Mouse (Mus musculus): ENCODE measurements at regions not wholly inside any gene's neighbourhood (a gene's known extent, or its start where the extent isn't known, plus 50 kb on each side); places are given as distances from the start of the nearest gene placed in this dataset.

DNA sequence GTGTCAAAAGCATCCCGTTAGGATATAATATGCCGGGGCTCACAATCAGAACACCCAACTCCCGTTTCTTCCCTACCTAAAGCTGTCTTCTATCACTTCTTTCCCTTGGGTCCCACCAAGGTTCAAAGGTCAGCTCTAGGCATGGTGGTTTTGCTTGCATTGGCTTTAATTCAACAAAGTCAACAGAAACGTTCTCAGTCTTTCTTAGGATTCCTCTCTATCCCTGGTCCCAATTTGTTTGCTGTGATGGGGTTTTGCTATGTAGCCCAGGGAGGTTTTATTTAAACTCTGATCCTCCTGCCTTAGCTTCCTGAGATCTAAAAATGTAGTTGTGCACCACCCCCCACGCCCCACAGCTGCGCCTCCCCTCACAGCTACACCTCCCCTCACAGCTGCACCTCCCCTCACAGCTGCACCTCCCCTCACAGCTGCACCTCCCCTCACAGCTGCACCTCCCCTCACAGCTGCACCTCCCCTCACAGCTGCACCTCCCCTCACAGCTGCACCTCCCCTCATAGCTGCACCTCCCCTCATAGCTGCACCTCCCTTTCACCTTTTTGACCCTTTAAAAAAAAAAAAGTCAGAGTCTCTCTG lies 73.1 kb upstream of the Spred2 start:
- H3K27ac ChIP-seq (ENCODE audit: low read depth, low read length), result no peak overlapping the region
- 0 out of 2 replicates have a peak, but pooled peaks cover 5% of the 10 kb centered on the region for H3K4me1 ChIP-seq (replicated peaks; ENCODE audit: control insufficient read depth, insufficient read depth, low read length)
- H3K9me3 ChIP-seq (ENCODE audit: control insufficient read depth), result no peaks in the 10 kb centered on the region
- ATAC-seq, result no peak
- 28% methylated on average over 6 of the region's 6 CpGs for WGBS
- no peak overlapping the region for H3K9ac ChIP-seq (ENCODE audit: low read depth, low read length)
- H3K36me3 ChIP-seq (ENCODE audit: control insufficient read depth, insufficient read depth), result no peaks in the 10 kb centered on the region
- no peak for TF ChIP-seq CTCF (IDR thresholded peaks at IDR 0.05; ENCODE audit: low read depth)
- no peak overlapping the region for H3K4me2 ChIP-seq (replicated peaks; ENCODE audit: low read depth)
- H3K27me3 ChIP-seq (replicated peaks; ENCODE audit: control insufficient read depth, insufficient read depth, low read length), result no peaks in the 10 kb centered on the region
- no peak overlapping the region for H3K4me3 ChIP-seq (ENCODE audit: low read depth, low read length)

- no peak for ATAC-seq
- TF ChIP-seq CTCF (IDR thresholded peaks at IDR 0.05; ENCODE audit: low read depth), result no peak
- 89% methylated on average over 4 of the region's 4 CpGs for WGBS
These were observed 62.6 kb upstream of the Spred2 start for GRCm38 (mm10) chr11:19861596-19861995.

DNA sequence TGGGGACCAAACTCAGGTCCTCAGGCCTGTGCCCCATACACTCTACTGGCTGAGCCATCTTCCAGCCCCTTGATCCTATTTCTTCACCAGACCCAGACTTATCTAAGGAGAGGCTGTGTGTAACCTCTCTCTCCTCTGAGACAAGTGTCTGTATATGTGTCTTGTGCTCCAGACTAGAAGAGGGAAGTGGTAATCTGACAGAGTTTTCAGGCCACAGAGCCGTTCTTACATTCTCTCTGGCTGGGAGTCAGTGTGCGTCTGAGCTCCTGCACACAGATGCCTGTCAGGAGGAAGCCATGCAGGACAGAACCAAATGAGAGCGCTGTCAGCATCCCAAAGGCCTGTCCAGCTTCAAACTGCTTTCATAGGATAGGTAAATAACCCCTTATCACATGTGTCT lies 60.8 kb upstream of the Spred2 start:
- WGBS, result 81% methylated on average over 3 of the region's 3 CpGs
- no peak for TF ChIP-seq CTCF (IDR thresholded peaks at IDR 0.05; ENCODE audit: low read depth)
- ATAC-seq, result no peak

More at GRCm38 (mm10) chr11:19861596-19861995, 62.6 kb upstream of the Spred2 start:
- Histone ChIP-seq H3K9ac (ENCODE audit: low read depth, low read length) (no peak overlapping the region), H3K4me2 (replicated peaks; ENCODE audit: low read depth) (no peak overlapping the region), H3K9me3 (ENCODE audit: control insufficient read depth) (no peaks in the 10 kb centered on the region), H3K27me3 (replicated peaks; ENCODE audit: control insufficient read depth, insufficient read depth, low read length) (no peaks in the 10 kb centered on the region), H3K4me3 (ENCODE audit: low read depth, low read length) (no peak overlapping the region), H3K27ac (ENCODE audit: low read depth, low read length) (no peak overlapping the region), H3K4me1 (replicated peaks; ENCODE audit: control insufficient read depth, insufficient read depth, low read length) (no peaks in the 10 kb centered on the region), H3K36me3 (ENCODE audit: control insufficient read depth, insufficient read depth) (no peaks in the 10 kb centered on the region)

GRCm38 (mm10) chr11:19866262-19866661 lies 57.9 kb upstream of the Spred2 start:
- no peaks in the 10 kb centered on the region for H3K9me3 ChIP-seq (ENCODE audit: control insufficient read depth)
- ATAC-seq, result no peak

More for the DNA sequence above, 60.8 kb upstream of the Spred2 start:
- H3K27me3 ChIP-seq (replicated peaks; ENCODE audit: control insufficient read depth, insufficient read depth, low read length), result no peaks in the 10 kb centered on the region
- no peak overlapping the region for H3K27ac ChIP-seq (ENCODE audit: low read depth, low read length)
- no peak overlapping the region for H3K4me2 ChIP-seq (replicated peaks; ENCODE audit: low read depth)
- no peak overlapping the region for H3K9ac ChIP-seq (ENCODE audit: low read depth, low read length)
- H3K36me3 ChIP-seq (ENCODE audit: control insufficient read depth, insufficient read depth), result no peaks in the 10 kb centered on the region
- H3K4me1 ChIP-seq (replicated peaks; ENCODE audit: control insufficient read depth, insufficient read depth, low read length), result no peaks in the 10 kb centered on the region
- H3K9me3 ChIP-seq (ENCODE audit: control insufficient read depth), result no peaks in the 10 kb centered on the region
- H3K4me3 ChIP-seq (ENCODE audit: low read depth, low read length), result no peak overlapping the region

GRCm38 (mm10) chr11:19869671-19870070 lies 54.5 kb upstream of the Spred2 start:
- no peak overlapping the region for H3K4me3 ChIP-seq (ENCODE audit: low read depth, low read length)
- no peak overlapping the region for H3K27ac ChIP-seq (ENCODE audit: low read depth, low read length)
- no peaks in the 10 kb centered on the region for H3K27me3 ChIP-seq (replicated peaks; ENCODE audit: control insufficient read depth, insufficient read depth, low read length)
- ATAC-seq, result no peak
- H3K9me3 ChIP-seq (ENCODE audit: control insufficient read depth), result no peaks in the 10 kb centered on the region
- 79% methylated on average over 3 of the region's 3 CpGs for WGBS
- H3K9ac ChIP-seq (ENCODE audit: low read depth, low read length), result no peak overlapping the region
- no peak for TF ChIP-seq CTCF (IDR thresholded peaks at IDR 0.05; ENCODE audit: low read depth)
- H3K4me1 ChIP-seq (replicated peaks; ENCODE audit: control insufficient read depth, insufficient read depth, low read length), result no peaks in the 10 kb centered on the region
- no peak overlapping the region for H3K4me2 ChIP-seq (replicated peaks; ENCODE audit: low read depth)
- no peaks in the 10 kb centered on the region for H3K36me3 ChIP-seq (ENCODE audit: control insufficient read depth, insufficient read depth)

More at GRCm38 (mm10) chr11:19866262-19866661, 57.9 kb upstream of the Spred2 start:
- WGBS, result 33% methylated on average over 2 of the region's 2 CpGs
- TF ChIP-seq CTCF (IDR thresholded peaks at IDR 0.05; ENCODE audit: low read depth), result no peak
- Histone ChIP-seq H3K4me2 (replicated peaks; ENCODE audit: low read depth) (no peak overlapping the region), H3K4me3 (ENCODE audit: low read depth, low read length) (no peak overlapping the region), H3K27me3 (replicated peaks; ENCODE audit: control insufficient read depth, insufficient read depth, low read length) (no peaks in the 10 kb centered on the region), H3K27ac (ENCODE audit: low read depth, low read length) (no peak overlapping the region), H3K9ac (ENCODE audit: low read depth, low read length) (no peak overlapping the region), H3K36me3 (ENCODE audit: control insufficient read depth, insufficient read depth) (no peaks in the 10 kb centered on the region), H3K4me1 (replicated peaks; ENCODE audit: control insufficient read depth, insufficient read depth, low read length) (no peaks in the 10 kb centered on the region)

GRCm38 (mm10) chr11:19870136-19870535 lies 54.0 kb upstream of the Spred2 start:
- Histone ChIP-seq H3K27me3 (replicated peaks; ENCODE audit: control insufficient read depth, insufficient read depth, low read length) (no peaks in the 10 kb centered on the region), H3K36me3 (ENCODE audit: control insufficient read depth, insufficient read depth) (no peaks in the 10 kb centered on the region), H3K4me3 (ENCODE audit: low read depth, low read length) (no peak overlapping the region), H3K4me2 (replicated peaks; ENCODE audit: low read depth) (no peak overlapping the region), H3K4me1 (replicated peaks; ENCODE audit: control insufficient read depth, insufficient read depth, low read length) (no peaks in the 10 kb centered on the region), H3K9ac (ENCODE audit: low read depth, low read length) (no peak overlapping the region), H3K9me3 (ENCODE audit: control insufficient read depth) (no peaks in the 10 kb centered on the region), H3K27ac (ENCODE audit: low read depth, low read length) (no peak overlapping the region)
- 75% methylated on average over 7 of the region's 7 CpGs for WGBS
- no peak for ATAC-seq
- no peak for TF ChIP-seq CTCF (IDR thresholded peaks at IDR 0.05; ENCODE audit: low read depth)
